Mouse (Mus musculus) kidney, adult 2 months (tissue): Measurements from ENCODE around the gene Aqp11. TPM values are rescaled to one million over a fixed set of nuclear protein-coding genes. Genes with fewer than 3 reads are reported as not detected.
A peak's percentile ranks its signal among the peaks of the same experiment; 100 is the strongest.

Source experiments
- DNase-seq: peaks from one replicate; pipeline ENCODE4 v3.0.0; 2021
- H3K27ac ChIP-seq: fragments of 200-500 bp; 2 replicates; pipeline ENCODE4 v1.5.1; 2012; ENCODE audit warnings: low read depth, low read length, control low read depth, inconsistent platforms; ENCODE audit not compliant: insufficient read depth
- H3K27me3 ChIP-seq: fragments of 200-500 bp; replicated peaks from 2 replicates; pipeline ENCODE4 v1.6.1; 2012; ENCODE audit warnings: mild to moderate bottlenecking, moderate library complexity, low read length, inconsistent platforms; ENCODE audit not compliant: control insufficient read depth, insufficient read depth
- H3K36me3 ChIP-seq: fragments of 200-500 bp; 2 replicates; pipeline ENCODE4 v1.6.1; 2012; ENCODE audit warnings: mild to moderate bottlenecking, moderate library complexity, low read length, inconsistent platforms; ENCODE audit not compliant: control insufficient read depth, insufficient read depth
- H3K4me1 ChIP-seq: fragments of 200-500 bp; 2 replicates; pipeline ENCODE4 v1.6.1; 2011; ENCODE audit warnings: low read length; ENCODE audit not compliant: control insufficient read depth, insufficient read depth
- H3K4me3 ChIP-seq: fragments of 200-500 bp; 2 replicates; pipeline ENCODE4 v1.5.1; 2011; ENCODE audit warnings: mild to moderate bottlenecking, low read depth, low read length, control low read depth; ENCODE audit not compliant: insufficient read depth
- CTCF ChIP-seq: fragments of 200-500 bp; conservative IDR thresholded peaks from 2 replicates; pipeline ENCODE4 v1.5.1; 2011; ENCODE audit warnings: low read depth, mild to moderate bottlenecking, control low read depth, low read length, moderate library complexity, mixed read lengths; ENCODE audit not compliant: insufficient read depth, insufficient read length
- POLR2A ChIP-seq: fragments of 200-500 bp; IDR thresholded peaks from one replicate; pipeline ENCODE4 v1.6.1; 2011; ENCODE audit warnings: low read depth, low read length, control low read depth
- WGBS: fragments of 180-500 bp; shearing (Covaris S2); methylation state at CpG from one replicate; pipeline ENCODE4 v1.1.7; 2018; 5-methylcytosine and 5-hydroxymethylcytosine counted together
- polyA plus RNA-seq: library from polyadenylated mRNA; depleted of rRNA; stranded (reverse); fragments of >200 nt; gene quantifications from 2 replicates; pipeline ENCODE4 v1.2.3, GENCODE M21; 2012

Aqp11 gene
- polyA plus RNA-seq, 1 experiment = 62.0 TPM

- DNase-seq = peak; percentile 30
- WGBS = 61% methylated on average over 11 of the region's 11 CpGs
- TF ChIP-seq CTCF (no peak), POLR2A (no peak)
Measured at GRCm38 (mm10) chr7:97764591-97764990, 26.5 kb upstream of the Aqp11 start.

GRCm38 (mm10) chr7:97756967-97757881 is 19.1 kb upstream of the Aqp11 start:
- Histone ChIP-seq H3K4me1 (no peaks in the 10 kb centered on the region), H3K27me3 (no peaks in the 10 kb centered on the region), H3K4me3 (no peak overlapping the region), H3K36me3 (no peaks in the 10 kb centered on the region), H3K27ac (no peak overlapping the region)
- no peak for DNase-seq
- TF ChIP-seq CTCF (no peak), POLR2A (no peak)
- 76% methylated on average over 18 of the region's 18 CpGs for WGBS

More at GRCm38 (mm10) chr7:97764591-97764990, 26.5 kb upstream of the Aqp11 start:
- no peak overlapping the region for H3K4me3 ChIP-seq
- no peak overlapping the region for H3K27ac ChIP-seq
- H3K4me1 ChIP-seq = peaks cover 6% of the 10 kb centered on the region
- H3K36me3 ChIP-seq = no peaks in the 10 kb centered on the region
- H3K27me3 ChIP-seq = no peaks in the 10 kb centered on the region

GRCm38 (mm10) chr7:97749207-97750190 is 11.4 kb upstream of the Aqp11 start:
- Histone ChIP-seq H3K4me1 (peaks cover 5% of the 10 kb centered on the region; the same call in 1 of the 2 replicates), H3K27ac (peak overlapping the region; percentile 87), H3K27me3 (no peaks in the 10 kb centered on the region), H3K4me3 (peak overlapping the region; percentile 27), H3K36me3 (no peaks in the 10 kb centered on the region)
- DNase-seq = peak; percentile 30
- WGBS = 40% methylated on average over 19 of the region's 19 CpGs
- no peak for TF ChIP-seq POLR2A
- TF ChIP-seq CTCF = no peak

GRCm38 (mm10) chr7:97748527-97749206 is 10.6 kb upstream of the Aqp11 start:
- WGBS = 55% methylated on average over 10 of the region's 10 CpGs
- TF ChIP-seq POLR2A = no peak
- no peak for TF ChIP-seq CTCF
- DNase-seq = peak; percentile 67
- no peaks in the 10 kb centered on the region for H3K27me3 ChIP-seq
- peak overlapping the region; percentile 27 for H3K4me3 ChIP-seq
- H3K27ac ChIP-seq = peak overlapping the region; percentile 87
- peaks cover 5% of the 10 kb centered on the region; the same call in 1 of the 2 replicates for H3K4me1 ChIP-seq
- H3K36me3 ChIP-seq = no peaks in the 10 kb centered on the region

GRCm38 (mm10) chr7:97747787-97748497 is 9.9 kb upstream of the Aqp11 start:
- peaks cover 5% of the 10 kb centered on the region; the same call in 1 of the 2 replicates for H3K4me1 ChIP-seq
- TF ChIP-seq POLR2A (no peak), CTCF (peak; percentile 93)
- H3K27ac ChIP-seq = peak overlapping the region; percentile 82; the same call in 1 of the 2 replicates
- H3K4me3 ChIP-seq = peak overlapping the region; percentile 37; the same call in 1 of the 2 replicates
- 23% methylated on average over 28 of the region's 28 CpGs for WGBS
- peak; percentile 91 for DNase-seq
- H3K36me3 ChIP-seq = no peaks in the 10 kb centered on the region
- no peaks in the 10 kb centered on the region for H3K27me3 ChIP-seq

- Histone ChIP-seq H3K36me3 (no peaks in the 10 kb centered on the region), H3K27me3 (no peaks in the 10 kb centered on the region), H3K4me3 (no peak overlapping the region), H3K27ac (no peak overlapping the region), H3K4me1 (peaks cover 5% of the 10 kb centered on the region; the same call in 1 of the 2 replicates)
- no peak for DNase-seq
- TF ChIP-seq CTCF (no peak), POLR2A (no peak)
- 70% methylated on average over 4 of the region's 4 CpGs for WGBS
Measured at GRCm38 (mm10) chr7:97747176-97747707, 9.2 kb upstream of the Aqp11 start.
